Mouse (Mus musculus): ENCODE measurements around the gene St5.
A peak's percentile ranks its signal among the peaks of the same experiment; 100 is the strongest.

Gene St5

GRCm38 (mm10) chr7:109524442-109524744 lies 179.0 kb downstream of the St5 start:
- DNase-seq = no peak

GRCm38 (mm10) chr7:109523741-109524441 lies 179.5 kb downstream of the St5 start:
- peak; percentile 56 to 71 for DNase-seq

- DNase-seq = no peak
Observed at GRCm38 (mm10) chr7:109523304-109523703, 180.1 kb downstream of the St5 start.

GRCm38 (mm10) chr7:109522084-109522483 lies 181.3 kb downstream of the St5 start:
- no peak for DNase-seq

- no peak for DNase-seq
Observed at GRCm38 (mm10) chr7:109519936-109520335, 183.5 kb downstream of the St5 start.

GRCm38 (mm10) chr7:109518838-109519696 lies 184.3 kb downstream of the St5 start, which contains the start of gene Rpl27a:
Gene Rpl27a, plus strand, starts transcription at chr7:109519147.
- peak; percentile 99 for DNase-seq

- no peak for DNase-seq
Observed at GRCm38 (mm10) chr7:109518036-109518681, 185.2 kb downstream of the St5 start.

GRCm38 (mm10) chr7:109516500-109516899 lies 186.9 kb downstream of the St5 start:
- no peak for DNase-seq

GRCm38 (mm10) chr7:109511838-109512237 lies 191.6 kb downstream of the St5 start:
- no peak for DNase-seq

GRCm38 (mm10) chr7:109510799-109511198 lies 192.6 kb downstream of the St5 start:
- no peak for DNase-seq

GRCm38 (mm10) chr7:109508034-109508433 lies 195.4 kb downstream of the St5 start, which contains the start of gene Trim66:
Gene Trim66, minus strand, starts transcription at chr7:109508134.
- DNase-seq = no peak

GRCm38 (mm10) chr7:109507572-109507971 lies 195.8 kb downstream of the St5 start:
- DNase-seq = no peak

- no peak for DNase-seq
Observed at GRCm38 (mm10) chr7:109507119-109507518, 196.3 kb downstream of the St5 start.

- no peak for DNase-seq
Observed at GRCm38 (mm10) chr7:109497507-109497906, 205.9 kb downstream of the St5 start.

- peak; percentile 61 to 62 for DNase-seq
Observed at GRCm38 (mm10) chr7:109493319-109494316, 209.8 kb downstream of the St5 start.

- DNase-seq = peak in 1 of 2 experiments; percentile 22
Observed at GRCm38 (mm10) chr7:109492616-109493318, 210.6 kb downstream of the St5 start.

- DNase-seq = no peak
Observed at GRCm38 (mm10) chr7:109484221-109484620, 219.2 kb downstream of the St5 start.

GRCm38 (mm10) chr7:109480765-109481197 lies 222.6 kb downstream of the St5 start:
- DNase-seq = peak; percentile 30 to 37

- no peak for DNase-seq
Observed at GRCm38 (mm10) chr7:109477926-109478325, 225.5 kb downstream of the St5 start.
